Mouse (Mus musculus) ZHBTc4 (cell line): ENCODE measurements at regions not wholly inside any gene's neighbourhood (a gene's known extent, or its start where the extent isn't known, plus 50 kb on each side); places are given as distances from the start of the nearest gene placed in this dataset.

Experiments used
- DNase-seq: peaks from one replicate; pipeline ENCODE4 v3.0.0-alpha.2; 2011; ENCODE audit warnings: low read depth, low spot score

GRCm38 (mm10) chr2:75061456-75062188, 236.0 kb downstream of the Mtx2 start:
- DNase-seq, result no peak

DNA sequence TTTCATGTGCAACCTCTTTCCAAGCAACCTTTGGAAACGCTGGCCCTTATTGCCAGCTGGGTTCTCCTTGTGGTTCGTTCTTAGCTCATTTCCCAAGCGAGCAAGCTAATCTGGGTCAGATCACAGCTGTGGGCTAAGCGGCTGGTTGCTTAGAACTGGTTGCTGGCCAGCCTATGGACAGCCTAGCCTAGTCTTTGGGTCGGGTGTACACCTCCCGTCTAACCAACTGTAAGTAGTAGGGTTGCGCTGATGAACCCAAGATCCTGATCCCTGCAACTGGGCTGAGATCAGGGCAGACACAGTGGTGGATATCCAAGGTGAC, 236.5 kb downstream of the Mtx2 start:
- no peak for DNase-seq

- peak; percentile 56 for DNase-seq
These were observed 239.0 kb downstream of the Mtx2 start for GRCm38 (mm10) chr2:75064406-75065115.

DNA sequence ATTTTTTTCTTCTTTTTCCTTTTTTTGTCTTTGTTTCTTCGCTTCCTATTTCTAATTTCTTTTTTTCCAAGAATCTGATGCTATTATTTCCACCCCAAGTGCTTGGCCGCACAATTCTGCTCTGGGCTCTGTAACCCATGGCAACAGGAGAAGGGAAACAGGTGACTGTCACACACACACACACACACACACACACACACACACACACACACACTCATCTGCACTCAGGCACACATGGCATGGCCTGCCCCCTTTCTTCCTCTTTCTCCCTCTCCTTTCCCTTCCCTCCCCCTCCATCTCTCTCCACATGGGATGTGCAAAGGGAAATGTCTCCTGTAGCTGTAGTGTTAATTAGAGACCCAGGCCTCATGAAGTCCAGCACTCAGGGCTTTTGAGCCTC, 239.7 kb downstream of the Mtx2 start:
- no peak for DNase-seq

DNA sequence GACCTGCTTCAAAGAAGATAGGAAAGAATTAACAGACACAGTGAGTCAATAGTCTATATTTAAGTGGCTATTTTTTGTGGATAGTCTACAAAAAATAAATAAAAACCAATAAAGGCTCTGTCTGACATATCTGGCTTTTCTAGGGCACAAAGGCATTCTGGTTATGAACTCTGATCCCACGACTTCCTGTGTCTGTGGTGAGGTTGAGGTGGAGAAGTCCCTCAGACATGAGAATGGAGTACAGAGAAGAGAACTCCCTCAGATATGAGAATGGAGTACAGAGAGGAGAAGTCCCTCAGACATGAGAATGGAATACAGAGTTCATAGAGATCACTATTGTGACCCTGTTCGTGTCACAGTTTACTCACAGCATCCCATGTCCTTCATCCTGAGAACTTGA, 243.7 kb downstream of the Mtx2 start:
- no peak for DNase-seq

DNA sequence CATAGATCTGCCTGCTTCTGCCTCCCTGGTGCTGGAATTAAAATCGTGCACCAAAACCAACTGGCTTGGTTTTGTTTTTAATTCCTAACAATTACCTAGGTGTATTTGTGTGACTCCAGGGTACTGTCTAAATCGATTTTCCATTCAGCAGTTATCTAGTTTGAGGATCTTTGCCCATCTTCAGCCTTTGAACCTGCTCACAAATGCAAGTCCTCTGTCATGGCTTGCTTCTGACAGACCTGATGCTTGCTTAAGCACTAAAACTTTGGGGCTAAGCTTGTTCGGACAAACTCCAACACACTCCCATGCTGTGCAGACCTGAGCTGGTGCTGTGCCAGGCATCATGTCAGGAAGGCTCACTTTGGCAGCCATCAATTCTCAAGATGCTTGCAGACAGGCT, 246.4 kb downstream of the Mtx2 start:
- DNase-seq, result no peak

- no peak for DNase-seq
These were observed 246.9 kb downstream of the Mtx2 start for GRCm38 (mm10) chr2:75072471-75072870.

DNA sequence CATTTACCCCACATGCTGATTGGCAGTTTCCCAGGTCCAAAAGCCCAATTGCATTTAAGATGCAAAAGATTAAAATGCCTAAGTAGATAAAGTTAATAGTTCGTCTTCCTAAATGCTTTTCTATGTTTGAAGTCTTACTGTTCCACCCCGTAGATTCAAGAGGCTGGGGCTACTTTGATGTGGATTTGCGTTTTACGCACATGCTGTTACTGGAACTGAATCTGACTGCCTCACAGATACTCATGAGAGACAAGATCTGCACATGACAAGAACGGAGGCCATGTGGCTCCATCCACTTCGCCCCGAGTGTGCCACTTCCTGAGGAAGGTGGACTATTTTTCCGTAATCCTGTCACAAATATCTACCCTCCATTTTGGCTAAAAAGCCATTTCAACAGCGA, 247.6 kb downstream of the Mtx2 start:
- no peak for DNase-seq

DNA sequence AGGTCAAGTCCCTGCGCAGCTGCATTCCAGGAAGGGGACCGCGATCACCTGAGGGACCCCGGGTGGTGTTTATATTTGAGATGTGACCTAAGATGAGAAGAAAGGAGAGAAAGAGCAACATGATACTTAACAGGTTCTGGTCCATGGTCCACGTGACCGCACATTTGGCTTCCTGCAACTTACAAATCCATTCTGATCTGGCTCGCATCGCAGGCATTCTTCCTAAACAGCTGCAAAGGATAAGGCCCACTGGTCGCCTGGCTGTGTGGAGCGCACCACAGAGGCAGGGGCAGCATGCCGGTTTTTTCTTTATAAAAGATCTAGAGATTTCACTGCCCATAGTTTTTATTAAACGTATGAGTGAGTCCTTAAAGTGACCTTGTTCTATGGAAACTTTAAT, 261.6 kb downstream of the Mtx2 start:
- DNase-seq, result no peak

DNA sequence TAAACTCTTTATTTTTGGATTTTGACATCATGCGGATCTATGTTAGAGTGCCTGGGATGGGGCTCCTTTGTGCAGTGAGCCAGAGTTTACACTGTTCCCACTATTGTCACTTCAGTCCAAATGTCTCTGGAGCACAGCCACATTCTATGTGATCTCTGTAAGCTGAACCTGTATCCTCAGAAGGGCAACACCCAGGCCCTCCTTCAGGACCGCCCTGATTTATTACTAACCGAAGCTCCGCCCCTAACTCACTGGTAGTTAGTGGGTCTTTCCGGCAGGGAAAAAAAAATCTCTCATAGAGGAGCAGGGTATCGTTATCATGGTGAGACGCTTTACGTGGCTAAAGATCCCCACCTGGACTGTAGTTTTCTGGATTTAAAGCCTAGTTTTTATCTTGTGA, 263.6 kb downstream of the Mtx2 start:
- DNase-seq, result peak; percentile 25

DNA sequence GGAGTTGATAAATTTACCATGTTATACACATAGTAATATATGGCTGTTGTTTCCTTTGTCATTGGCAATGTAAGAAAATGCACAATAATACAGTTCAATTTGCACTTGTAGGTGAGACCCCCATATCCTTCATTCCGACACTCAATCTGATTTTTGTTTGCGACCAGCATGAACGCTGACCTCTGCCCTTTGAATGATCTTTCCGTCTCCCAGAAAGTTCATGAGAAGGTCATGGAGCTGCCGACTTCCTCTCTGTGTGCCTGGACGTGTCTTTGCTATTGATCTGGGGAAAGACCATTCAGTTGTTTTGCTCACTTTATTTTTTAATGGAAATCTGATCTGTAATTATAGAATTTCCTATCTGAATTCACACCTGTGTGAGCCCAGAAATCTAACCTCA, 264.0 kb downstream of the Mtx2 start:
- DNase-seq, result no peak

GRCm38 (mm10) chr2:75090439-75090838, 264.8 kb downstream of the Mtx2 start:
- DNase-seq, result no peak

DNA sequence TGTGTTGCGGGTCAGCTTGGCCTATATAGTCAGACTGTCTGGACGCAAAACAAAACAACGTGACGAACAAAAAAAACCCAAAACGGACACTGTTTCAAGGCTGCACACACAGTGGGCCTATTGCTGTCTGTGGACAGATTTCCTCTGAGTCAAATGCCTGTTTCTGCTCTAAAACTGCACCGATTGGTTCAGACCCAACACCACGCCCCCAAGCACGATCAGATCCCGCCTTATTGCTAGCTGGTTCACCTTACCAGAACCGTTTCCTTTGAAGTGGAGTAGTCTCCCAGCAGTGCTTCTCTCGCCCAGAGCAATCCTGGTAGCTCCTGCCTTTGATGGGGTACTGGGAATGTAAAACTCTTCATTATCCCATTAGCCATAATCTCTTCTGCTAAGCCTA, 275.9 kb downstream of the Mtx2 start:
- peak; percentile 69 for DNase-seq

GRCm38 (mm10) chr2:75112751-75113150, 287.1 kb downstream of the Mtx2 start:
- no peak for DNase-seq

DNA sequence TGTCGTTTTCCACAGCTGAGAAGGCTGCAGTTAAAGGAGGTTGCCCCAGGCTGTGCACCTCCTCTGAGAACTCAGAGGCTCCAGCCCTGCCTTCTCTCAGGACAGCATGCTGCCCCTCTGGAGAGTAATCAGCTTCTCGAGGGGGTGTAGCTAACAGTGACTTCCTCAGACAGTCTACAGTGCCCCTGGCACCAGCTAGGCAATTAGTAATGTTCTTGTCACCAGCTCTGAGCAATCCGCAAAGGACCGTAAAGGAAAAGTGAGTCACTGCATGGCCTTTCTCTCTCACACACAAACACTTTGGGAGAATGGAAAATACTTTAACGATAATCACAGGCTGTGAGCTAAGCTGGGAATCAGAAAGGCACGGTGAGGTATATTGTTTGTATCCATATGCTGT, 288.8 kb downstream of the Mtx2 start:
- no peak for DNase-seq

DNA sequence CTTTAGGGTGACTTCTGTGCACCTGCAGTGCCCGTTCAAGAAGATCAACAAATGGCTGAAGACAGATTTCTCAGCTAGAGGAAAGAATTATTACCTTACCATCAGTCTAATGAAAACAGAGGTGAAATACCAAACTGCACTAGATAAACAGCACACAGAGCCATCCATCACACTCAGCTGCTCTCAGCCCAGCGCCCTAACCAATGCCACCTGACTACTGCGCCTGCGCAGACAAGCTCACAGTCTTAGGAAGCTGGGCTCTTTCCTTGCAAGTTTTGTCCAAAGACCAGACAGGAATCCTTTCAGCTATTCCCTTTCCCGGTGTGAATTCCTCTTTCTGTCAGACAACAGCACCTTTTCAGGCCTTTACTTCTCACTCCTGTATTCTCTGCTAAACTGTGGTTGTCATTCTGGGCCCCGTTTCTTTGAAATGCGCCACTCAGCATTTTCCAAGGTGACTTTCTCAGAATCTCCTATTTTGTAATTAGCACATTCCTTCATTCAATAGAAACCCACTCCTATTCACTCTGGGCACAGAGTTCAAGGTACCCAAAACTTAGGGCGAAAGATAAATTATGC, 292.8 kb downstream of the Mtx2 start:
- DNase-seq, result peak; percentile 74

DNA sequence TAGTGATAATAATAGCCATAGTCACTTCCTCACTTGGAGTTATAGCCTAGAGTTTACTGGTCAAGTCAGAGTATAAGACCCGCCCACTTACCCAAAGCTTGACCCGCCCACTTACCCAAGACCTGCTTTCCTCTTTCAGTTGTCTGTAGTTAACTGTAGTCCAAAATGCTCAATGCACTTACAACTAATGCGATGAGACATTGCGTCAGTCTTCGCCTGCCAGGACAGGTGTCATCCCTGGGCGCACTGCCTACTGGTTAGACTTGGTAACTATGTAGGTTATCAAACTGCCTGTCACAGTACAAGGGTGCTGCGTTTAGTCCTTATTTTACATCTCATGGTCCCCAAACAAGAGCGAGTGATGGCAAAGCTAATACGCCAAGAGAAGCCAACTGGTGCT, 294.0 kb downstream of the Mtx2 start:
- DNase-seq, result peak; percentile 18

DNA sequence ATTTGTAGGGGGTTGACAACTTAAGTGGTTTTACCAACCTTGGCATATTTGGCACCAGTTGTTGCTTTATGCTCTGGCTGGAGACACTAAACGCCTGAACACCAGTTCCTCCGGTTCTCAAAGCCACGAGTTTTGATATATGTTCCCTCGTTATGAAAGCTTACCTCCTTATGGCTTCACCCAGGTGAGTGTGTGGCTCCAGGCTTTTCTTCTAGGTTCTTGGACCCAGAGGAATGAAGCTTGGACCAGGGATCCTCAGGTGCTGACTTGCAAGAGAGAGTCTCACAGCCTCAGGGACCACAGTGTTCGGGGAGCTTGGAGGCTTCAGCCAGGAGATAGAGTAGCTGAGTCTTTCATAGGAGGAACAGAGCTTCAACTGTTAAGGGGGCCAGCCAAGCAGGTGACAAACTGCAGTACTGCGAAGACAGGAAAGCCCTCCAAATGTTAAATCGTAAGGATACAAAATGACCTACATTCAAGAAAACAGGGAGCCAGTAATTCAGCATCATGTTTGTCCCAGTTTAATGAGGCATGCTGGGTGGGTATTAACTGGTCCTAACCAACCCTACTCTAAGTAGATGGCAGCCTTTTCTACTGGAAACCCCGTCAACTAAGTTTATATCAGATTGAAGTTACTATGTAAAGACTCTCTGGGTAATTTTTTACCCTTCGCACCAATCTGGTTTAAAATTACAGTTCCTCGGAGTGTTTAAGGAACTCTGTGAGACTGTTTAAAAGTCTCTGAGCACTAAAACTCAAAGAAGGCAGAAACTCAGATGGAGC, 307.9 kb downstream of the Mtx2 start:
- DNase-seq, result no peak

DNA sequence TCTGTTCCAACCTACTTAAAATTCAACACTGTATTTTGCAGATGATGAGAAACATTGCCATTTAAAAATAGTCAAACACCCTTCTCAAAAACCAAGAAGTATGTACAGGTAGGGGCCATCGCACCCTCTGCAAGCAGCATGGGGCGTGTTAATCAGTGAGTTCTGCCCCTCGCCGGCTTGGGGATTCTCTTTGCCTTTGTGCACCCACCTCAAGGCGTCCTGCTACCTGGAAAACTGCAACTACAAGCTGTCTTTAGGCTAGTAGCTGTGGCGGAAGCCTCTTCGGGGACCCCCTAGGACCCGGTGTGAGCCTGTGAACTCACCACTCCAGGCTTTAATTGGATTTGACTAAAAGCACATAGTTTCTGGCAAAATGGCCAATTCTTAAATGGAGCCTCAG, 311.0 kb downstream of the Mtx2 start:
- no peak for DNase-seq

DNA sequence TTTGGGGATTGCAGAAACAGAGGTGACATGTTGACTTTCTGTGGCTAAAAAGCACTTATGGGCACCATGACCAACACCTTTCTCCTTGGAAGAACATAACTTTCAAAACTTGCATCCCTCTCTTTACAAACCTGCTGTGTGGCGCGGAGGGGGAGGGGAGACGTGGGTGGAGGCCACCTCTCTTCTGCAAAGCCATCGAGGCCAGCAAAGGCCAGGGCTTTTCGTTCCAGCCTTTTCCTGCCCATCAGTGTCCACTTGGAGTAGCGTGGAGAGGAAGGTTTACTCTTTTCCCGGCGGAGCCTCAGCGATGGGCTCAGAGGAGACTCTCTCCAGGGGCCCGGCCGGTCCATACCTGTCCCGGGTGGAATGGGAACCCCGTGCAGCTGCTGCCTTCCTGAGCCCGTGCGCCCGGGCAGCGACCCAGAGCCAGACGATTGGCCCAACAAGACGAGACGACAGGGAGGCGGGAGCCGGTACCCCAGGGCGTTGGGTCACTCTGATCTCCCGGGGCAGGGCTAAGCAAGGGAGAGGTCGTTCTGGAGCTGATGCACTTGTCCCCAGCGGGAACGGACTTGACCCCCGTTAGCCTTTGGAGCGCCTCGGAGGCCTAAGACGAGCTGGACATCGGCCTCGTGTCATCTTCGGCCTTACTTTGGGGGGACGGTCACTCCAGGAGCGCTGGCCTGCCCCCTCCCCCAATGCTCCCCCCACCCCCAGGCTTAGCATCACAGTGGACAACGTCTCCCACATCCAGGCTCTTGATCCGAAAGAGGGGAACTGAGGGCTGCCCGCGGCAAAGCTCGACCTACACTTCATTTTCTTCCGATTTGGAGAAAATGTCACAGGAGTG, 311.8 kb downstream of the Mtx2 start:
- peak; percentile 34 for DNase-seq

GRCm38 (mm10) chr2:75137983-75138745, 312.6 kb downstream of the Mtx2 start:
- peak; percentile 42 for DNase-seq
